Mouse (Mus musculus) urinary bladder, postnatal 4 days (tissue): ENCODE measurements around the gene Gpr179.
A peak's percentile ranks its signal among the peaks of the same experiment; 100 is the strongest.

Source experiments
- DNase-seq, 2 experiments: peaks; one replicate each; pipeline ENCODE4 v3.0.0; 2021 to 2022; ENCODE audit warnings: low spot score in 2 of 2

The Gpr179 gene

GRCm38 (mm10) chr11:97352027-97352684 lies at the start of gene Gpr179:
Gene Gpr179 (minus strand): TSS chr11:97352077.
- no peak for DNase-seq

- no peak for DNase-seq
These were observed 49.2 kb upstream of the Gpr179 start for GRCm38 (mm10) chr11:97401082-97401481.

- DNase-seq = peak; percentile 76 to 87
These were observed 48.3 kb upstream of the Gpr179 start for GRCm38 (mm10) chr11:97399958-97400710.

GRCm38 (mm10) chr11:97398506-97398905 lies 46.6 kb upstream of the Gpr179 start:
- no peak for DNase-seq

- DNase-seq = no peak
These were observed 42.3 kb upstream of the Gpr179 start for GRCm38 (mm10) chr11:97394146-97394545.

GRCm38 (mm10) chr11:97393658-97394057 lies 41.8 kb upstream of the Gpr179 start:
- DNase-seq = no peak

- no peak for DNase-seq
These were observed 37.2 kb upstream of the Gpr179 start for GRCm38 (mm10) chr11:97389127-97389526.

GRCm38 (mm10) chr11:97387811-97388210 lies 35.9 kb upstream of the Gpr179 start:
- no peak for DNase-seq

GRCm38 (mm10) chr11:97383764-97384163 lies 31.9 kb upstream of the Gpr179 start:
- DNase-seq = no peak

- no peak for DNase-seq
These were observed 31.1 kb upstream of the Gpr179 start for GRCm38 (mm10) chr11:97383017-97383416.

GRCm38 (mm10) chr11:97380036-97380435 lies 28.2 kb upstream of the Gpr179 start:
- DNase-seq = no peak

- DNase-seq = no peak
These were observed 21.5 kb upstream of the Gpr179 start for GRCm38 (mm10) chr11:97373402-97373801.

- DNase-seq = no peak
These were observed 20.4 kb upstream of the Gpr179 start for GRCm38 (mm10) chr11:97372159-97372864.

- DNase-seq = no peak
These were observed 18.6 kb upstream of the Gpr179 start for GRCm38 (mm10) chr11:97370329-97371091.

GRCm38 (mm10) chr11:97368501-97368900 lies 16.6 kb upstream of the Gpr179 start:
- no peak for DNase-seq

GRCm38 (mm10) chr11:97365556-97365955 lies 13.7 kb upstream of the Gpr179 start:
- no peak for DNase-seq

GRCm38 (mm10) chr11:97363644-97363995 lies 11.7 kb upstream of the Gpr179 start:
- DNase-seq = no peak

GRCm38 (mm10) chr11:97362943-97363643 lies 11.2 kb upstream of the Gpr179 start:
- DNase-seq = no peak

- no peak for DNase-seq
These were observed 10.7 kb upstream of the Gpr179 start for GRCm38 (mm10) chr11:97362649-97362942.

- DNase-seq = peak; percentile 92 to 96
These were observed 10.2 kb upstream of the Gpr179 start, which contains the start of gene Socs7 for GRCm38 (mm10) chr11:97361948-97362648. Gene Socs7 (plus strand): TSS chr11:97362551.

- peak; percentile 44 to 76 for DNase-seq
These were observed 5.8 kb upstream of the Gpr179 start for GRCm38 (mm10) chr11:97357663-97358062.
